Mouse (Mus musculus): Measurements from ENCODE around the gene Gm20388.

Gene Gm20388

GRCm38 (mm10) chr8:121924681-121925080, 2014.0 kb downstream of the Gm20388 start:
- no peak for DNase-seq (ENCODE audit: low spot score)

- DNase-seq (ENCODE audit: low spot score): peak; percentile 95
Observed at GRCm38 (mm10) chr8:121925624-121926023, 2015.0 kb downstream of the Gm20388 start.

GRCm38 (mm10) chr8:121926266-121926665, 2015.6 kb downstream of the Gm20388 start:
- no peak for DNase-seq (ENCODE audit: low spot score)

- DNase-seq (ENCODE audit: low spot score): peak; percentile 76
Observed at GRCm38 (mm10) chr8:121927316-121927715, 2016.7 kb downstream of the Gm20388 start.

GRCm38 (mm10) chr8:121930047-121930446, 2019.4 kb downstream of the Gm20388 start:
- no peak for DNase-seq (ENCODE audit: low spot score)

GRCm38 (mm10) chr8:121931571-121931970, 2020.9 kb downstream of the Gm20388 start:
- DNase-seq (ENCODE audit: low spot score): no peak

GRCm38 (mm10) chr8:121932026-121932667, 2021.5 kb downstream of the Gm20388 start:
- DNase-seq (ENCODE audit: low spot score): no peak

- no peak for DNase-seq (ENCODE audit: low spot score)
Observed at GRCm38 (mm10) chr8:121932668-121933520, 2022.3 kb downstream of the Gm20388 start.

- peak; percentile 78 for DNase-seq (ENCODE audit: low spot score)
Observed at GRCm38 (mm10) chr8:121934506-121934905, 2023.9 kb downstream of the Gm20388 start.

GRCm38 (mm10) chr8:121934923-121935322, 2024.3 kb downstream of the Gm20388 start:
- DNase-seq (ENCODE audit: low spot score): no peak

GRCm38 (mm10) chr8:121935341-121936294, 2025.0 kb downstream of the Gm20388 start:
- peak; percentile 72 for DNase-seq (ENCODE audit: low spot score)

- no peak for DNase-seq (ENCODE audit: low spot score)
Observed at GRCm38 (mm10) chr8:121936391-121936790, 2025.8 kb downstream of the Gm20388 start.

- DNase-seq (ENCODE audit: low spot score): no peak
Observed at GRCm38 (mm10) chr8:121938732-121939131, 2028.1 kb downstream of the Gm20388 start.

- no peak for DNase-seq (ENCODE audit: low spot score)
Observed at GRCm38 (mm10) chr8:121943057-121943540, 2032.5 kb downstream of the Gm20388 start.

GRCm38 (mm10) chr8:121943716-121944115, 2033.1 kb downstream of the Gm20388 start:
- DNase-seq (ENCODE audit: low spot score): no peak

- DNase-seq (ENCODE audit: low spot score): no peak
Observed at GRCm38 (mm10) chr8:121944831-121945230, 2034.2 kb downstream of the Gm20388 start, which contains the start of gene Car5a. Car5a (minus strand) TSS chr8:121944904.

- no peak for DNase-seq (ENCODE audit: low spot score)
Observed at GRCm38 (mm10) chr8:121946351-121946750, 2035.7 kb downstream of the Gm20388 start.

GRCm38 (mm10) chr8:121947047-121947752, 2036.6 kb downstream of the Gm20388 start:
- DNase-seq (ENCODE audit: low spot score): no peak

GRCm38 (mm10) chr8:121947753-121948141, 2037.1 kb downstream of the Gm20388 start:
- peak; percentile 91 for DNase-seq (ENCODE audit: low spot score)

- DNase-seq (ENCODE audit: low spot score): no peak
Observed at GRCm38 (mm10) chr8:121948321-121949145, 2037.9 kb downstream of the Gm20388 start.

Data from retina, embryonic 14.5 days (tissue).